Mouse (Mus musculus) MEL (cell line): ENCODE measurements at regions not wholly inside any gene's neighbourhood (a gene's known extent, or its start where the extent isn't known, plus 50 kb on each side); places are given as distances from the start of the nearest gene placed in this dataset.

Source experiments
- DNase-seq: peaks from one replicate; pipeline ENCODE4 v3.0.0; 2011; ENCODE audit warnings: low read depth, low spot score
- H3K27ac ChIP-seq: 2 replicates; pipeline ENCODE4 v1.5.1; 2012; ENCODE audit warnings: low read depth, mild to moderate bottlenecking, control low read depth, low read length, moderate library complexity; ENCODE audit not compliant: control insufficient read depth
- H3K27me3 ChIP-seq, 2 experiments: fragments of 150-350 bp in 1 of 2; sonication (generic) in 1 of 2; 2 replicates each; pipeline ENCODE4 v1.6.1; 2012; ENCODE audit warnings: low read length in 2 of 2, mild to moderate bottlenecking in 2 of 2, improper control_type of control experiment in 1 of 2, moderate library complexity in 1 of 2; ENCODE audit not compliant: insufficient read depth in 2 of 2, control insufficient read depth in 1 of 2
- H3K36me3 ChIP-seq, 2 experiments: 2 replicates each; pipeline ENCODE4 v1.6.1; 2012 to 2014; ENCODE audit warnings: low read length in 2 of 2, improper control_type of control experiment in 1 of 2, inconsistent platforms in 1 of 2, mild to moderate bottlenecking in 1 of 2; ENCODE audit not compliant: insufficient read depth in 2 of 2, control insufficient read depth in 1 of 2
- H3K4me1 ChIP-seq, 2 experiments: fragments of 150-350 bp in 1 of 2; sonication (generic) in 1 of 2; 2 replicates each; pipeline ENCODE4 v1.6.1; 2012; ENCODE audit warnings: low read length in 2 of 2, improper control_type of control experiment in 1 of 2, mild to moderate bottlenecking in 1 of 2; ENCODE audit not compliant: insufficient read depth in 2 of 2, control insufficient read depth in 1 of 2
- H3K4me3 ChIP-seq, 2 experiments: fragments of 150-350 bp in 1 of 2; sonication (generic) in 1 of 2; 2 replicates each; pipeline ENCODE4 v1.5.1; 2012; ENCODE audit warnings: low read depth in 2 of 2, low read length in 2 of 2, mild to moderate bottlenecking in 2 of 2, moderate library complexity in 2 of 2, control low read depth in 1 of 2, improper control_type of control experiment in 1 of 2; ENCODE audit not compliant: control insufficient read depth in 1 of 2, insufficient read depth in 1 of 2
- H3K79me2 ChIP-seq: 2 replicates; pipeline ENCODE4 v1.6.1; 2012; ENCODE audit warnings: mild to moderate bottlenecking, low read length, moderate library complexity; ENCODE audit not compliant: control insufficient read depth, poor library complexity, insufficient read depth
- H3K9ac ChIP-seq: 2 replicates; pipeline ENCODE4 v1.6.1; 2012; ENCODE audit warnings: low read depth, mild to moderate bottlenecking, control low read depth, low read length, moderate library complexity; ENCODE audit not compliant: control insufficient read depth, poor library complexity, severe bottlenecking
- H3K9me3 ChIP-seq: fragments of 150-350 bp; sonication (generic); replicated peaks from 2 replicates; pipeline ENCODE4 v1.6.1; 2012; ENCODE audit warnings: mild to moderate bottlenecking, low read length, improper control_type of control experiment, moderate library complexity; ENCODE audit not compliant: insufficient read depth
- BHLHE40 ChIP-seq: IDR thresholded peaks from 2 replicates; pipeline ENCODE4 v1.6.1; 2012; ENCODE audit warnings: low read depth, mild to moderate bottlenecking, inconsistent platforms, low read length, improper control_type of control experiment, borderline replicate concordance
- CTCF ChIP-seq, 3 experiments: IDR thresholded peaks in 2 of 3; conservative IDR thresholded peaks in 1 of 3; 2 replicates each; pipeline ENCODE4 v1.5.1; 2011 to 2012; ENCODE audit warnings: low read length in 3 of 3, low read depth in 2 of 3, mild to moderate bottlenecking in 2 of 3, improper control_type of control experiment in 1 of 3, inconsistent platforms in 1 of 3, mixed read lengths in 1 of 3, moderate library complexity in 1 of 3; ENCODE audit not compliant: control insufficient read depth in 1 of 3, insufficient read depth in 1 of 3, poor library complexity in 1 of 3, severe bottlenecking in 1 of 3
- E2F4 ChIP-seq: IDR thresholded peaks from 2 replicates; pipeline ENCODE4 v1.6.1; 2011; ENCODE audit warnings: low read depth, low read length, improper control_type of control experiment, borderline replicate concordance
- EP300 ChIP-seq, 2 experiments: IDR thresholded peaks; 2 replicates each; pipeline ENCODE4 v1.6.1; 2011; ENCODE audit warnings: improper control_type of control experiment in 2 of 2, low read length in 2 of 2, low read depth in 1 of 2, mild to moderate bottlenecking in 1 of 2
- ETS1 ChIP-seq: IDR thresholded peaks from 2 replicates; pipeline ENCODE4 v1.6.1; 2012; ENCODE audit warnings: low read depth, mild to moderate bottlenecking, inconsistent platforms, low read length, improper control_type of control experiment, moderate library complexity
- GABPA ChIP-seq: IDR thresholded peaks from 2 replicates; pipeline ENCODE4 v1.6.1; 2012; ENCODE audit warnings: low read depth, mild to moderate bottlenecking, inconsistent platforms, low read length, improper control_type of control experiment, moderate library complexity
- GATA1 ChIP-seq: IDR thresholded peaks from 2 replicates; pipeline ENCODE4 v1.6.1; 2011; ENCODE audit warnings: low read depth, low read length, improper control_type of control experiment
- JUND ChIP-seq: IDR thresholded peaks from 2 replicates; pipeline ENCODE4 v1.6.1; 2011; ENCODE audit warnings: low read depth, mild to moderate bottlenecking, improper control_type of control experiment, low read length
- MAZ ChIP-seq: IDR thresholded peaks from 2 replicates; pipeline ENCODE4 v1.6.1; 2012; ENCODE audit warnings: low read depth, mild to moderate bottlenecking, inconsistent platforms, low read length, improper control_type of control experiment
- MEF2A ChIP-seq: IDR thresholded peaks from 2 replicates; pipeline ENCODE4 v1.6.1; 2014; ENCODE audit warnings: low read depth, mild to moderate bottlenecking, inconsistent platforms, low read length, improper control_type of control experiment; ENCODE audit not compliant: poor library complexity, insufficient replicate concordance, severe bottlenecking; ENCODE audit errors: extremely low read depth
- MYB ChIP-seq: IDR thresholded peaks from 2 replicates; pipeline ENCODE4 v1.6.1; 2011; ENCODE audit warnings: mild to moderate bottlenecking, low read depth, low read length, improper control_type of control experiment
- MYC ChIP-seq: IDR thresholded peaks from 2 replicates; pipeline ENCODE4 v1.6.1; 2011; ENCODE audit warnings: low read depth, mild to moderate bottlenecking, low read length, improper control_type of control experiment, moderate library complexity
- NRF1 ChIP-seq: IDR thresholded peaks from 2 replicates; pipeline ENCODE4 v1.6.1; 2014; ENCODE audit warnings: low read depth, mild to moderate bottlenecking, inconsistent platforms, low read length, improper control_type of control experiment, moderate library complexity; ENCODE audit not compliant: poor library complexity, insufficient read depth, severe bottlenecking
- POLR2AphosphoS2 ChIP-seq: IDR thresholded peaks from 2 replicates; pipeline ENCODE4 v1.6.1; 2011; ENCODE audit warnings: low read length, improper control_type of control experiment
- POLR2AphosphoS5 ChIP-seq: IDR thresholded peaks from 2 replicates; pipeline ENCODE4 v1.6.1; 2012; ENCODE audit warnings: low read depth, borderline replicate concordance, mild to moderate bottlenecking, inconsistent platforms, low read length, moderate library complexity, mixed read lengths
- RAD21 ChIP-seq: IDR thresholded peaks from 2 replicates; pipeline ENCODE4 v1.6.1; 2011; ENCODE audit warnings: mild to moderate bottlenecking, low read depth, low read length, improper control_type of control experiment
- RCOR1 ChIP-seq: IDR thresholded peaks from 2 replicates; pipeline ENCODE4 v1.6.1; 2012; ENCODE audit warnings: low read depth, mild to moderate bottlenecking, inconsistent platforms, low read length, improper control_type of control experiment
- SMC3 ChIP-seq: IDR thresholded peaks from 2 replicates; pipeline ENCODE4 v1.6.1; 2011; ENCODE audit warnings: low read depth, low read length, improper control_type of control experiment
- TAL1 ChIP-seq: IDR thresholded peaks from 2 replicates; pipeline ENCODE4 v1.6.1; 2012; ENCODE audit warnings: mild to moderate bottlenecking, inconsistent platforms, low read length, moderate library complexity, mixed read lengths
- TCF12 ChIP-seq: IDR thresholded peaks from 2 replicates; pipeline ENCODE4 v1.6.1; 2014; ENCODE audit warnings: low read depth, mild to moderate bottlenecking, inconsistent platforms, low read length, improper control_type of control experiment, moderate library complexity
- USF1 ChIP-seq: IDR thresholded peaks from 2 replicates; pipeline ENCODE4 v1.6.1; 2014; ENCODE audit warnings: low read depth, mild to moderate bottlenecking, inconsistent platforms, low read length, improper control_type of control experiment, moderate library complexity
- USF2 ChIP-seq, 2 experiments: IDR thresholded peaks; 2 replicates each; pipeline ENCODE4 v1.6.1; 2011 to 2012; ENCODE audit warnings: improper control_type of control experiment in 2 of 2, low read length in 2 of 2, borderline replicate concordance in 1 of 2, inconsistent platforms in 1 of 2, low read depth in 1 of 2, mild to moderate bottlenecking in 1 of 2; ENCODE audit not compliant: insufficient read depth in 1 of 2
- ZC3H11A ChIP-seq: IDR thresholded peaks from 2 replicates; pipeline ENCODE4 v1.6.1; 2012; ENCODE audit warnings: low read depth, mild to moderate bottlenecking, inconsistent platforms, low read length, improper control_type of control experiment
- ZMIZ1 ChIP-seq: IDR thresholded peaks from 2 replicates; pipeline ENCODE4 v1.6.1; 2012; ENCODE audit warnings: low read depth, mild to moderate bottlenecking, inconsistent platforms, low read length, improper control_type of control experiment, moderate library complexity
- ZNF384 ChIP-seq: IDR thresholded peaks from 2 replicates; pipeline ENCODE4 v1.6.1; 2012; ENCODE audit warnings: low read depth, mild to moderate bottlenecking, inconsistent platforms, low read length, improper control_type of control experiment

DNA sequence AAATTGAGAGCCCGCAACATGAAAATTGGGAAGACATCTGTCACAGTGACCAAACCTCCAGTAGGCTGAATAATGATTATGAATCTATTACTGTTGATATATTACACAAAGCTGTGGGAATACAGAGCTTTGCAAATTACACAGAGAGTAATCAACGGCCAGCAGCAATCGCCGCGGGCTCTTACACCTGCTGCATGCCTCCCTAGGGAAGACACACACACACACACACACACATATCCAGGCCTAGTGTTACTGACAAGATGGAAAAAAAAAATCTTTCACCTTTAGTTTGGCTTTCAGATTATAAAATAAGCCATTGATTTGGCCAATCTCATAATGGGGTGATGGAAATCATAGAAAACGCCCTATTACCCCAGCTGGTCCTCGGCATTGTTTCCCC is 327.4 kb downstream of the Btg1 start:
- Histone ChIP-seq H3K27me3 (no peaks in the 10 kb centered on the region), H3K9ac (no peak overlapping the region)
- TF ChIP-seq TAL1 (no peak), USF2 (IDR thresholded peaks at IDR 0.05; ENCODE audit: borderline replicate concordance in 1 of 2, insufficient read depth in 1 of 2, low read depth in 1 of 2, low read length in 2 of 2) (no peak), ETS1 (no peak), ZC3H11A (no peak), MEF2A (no peak), BHLHE40 (no peak), MYC (no peak), EP300 (IDR thresholded peaks at IDR 0.05; ENCODE audit: low read depth in 1 of 2, low read length in 2 of 2) (no peak), E2F4 (no peak), GATA1 (no peak)

GRCm38 (mm10) chr10:96947971-96948370 is 331.2 kb downstream of the Btg1 start:
- Histone ChIP-seq H3K36me3 (no peaks in the 10 kb centered on the region), H3K79me2 (no peaks in the 10 kb centered on the region), H3K4me1 (no peaks in the 10 kb centered on the region), H3K27me3 (no peaks in the 10 kb centered on the region), H3K9me3 (no peaks in the 10 kb centered on the region), H3K4me3 (no peak overlapping the region), H3K27ac (no peak overlapping the region), H3K9ac (no peak overlapping the region)
- no peak for TF ChIP-seq EP300 (IDR thresholded peaks at IDR 0.05; ENCODE audit: low read depth in 1 of 2, low read length in 2 of 2)
- no peak for TF ChIP-seq ZC3H11A
- no peak for TF ChIP-seq USF1
- no peak for TF ChIP-seq SMC3
- TF ChIP-seq CTCF (IDR thresholded peaks at IDR 0.05 in 2 of 3, conservative IDR thresholded peaks at IDR 0.05 in 1 of 3; ENCODE audit: control insufficient read depth in 1 of 3, insufficient read depth in 1 of 3, low read depth in 2 of 3, low read length in 3 of 3, poor library complexity in 1 of 3, severe bottlenecking in 1 of 3), result no peak
- TF ChIP-seq GABPA, result no peak
- TF ChIP-seq POLR2AphosphoS2, result no peak
- TF ChIP-seq MEF2A, result no peak
- TF ChIP-seq POLR2AphosphoS5, result no peak
- no peak for TF ChIP-seq TCF12
- TF ChIP-seq RAD21, result no peak
- no peak for TF ChIP-seq ETS1
- TF ChIP-seq RCOR1, result no peak
- TF ChIP-seq ZNF384, result no peak
- no peak for TF ChIP-seq MYB
- TF ChIP-seq NRF1, result no peak
- no peak for TF ChIP-seq JUND
- TF ChIP-seq MAZ, result no peak
- no peak for TF ChIP-seq ZMIZ1
- TF ChIP-seq TAL1, result no peak
- no peak for DNase-seq

More for the DNA sequence above, 327.4 kb downstream of the Btg1 start:
- H3K9me3 ChIP-seq, result no peaks in the 10 kb centered on the region
- no peak overlapping the region for H3K27ac ChIP-seq
- DNase-seq, result no peak
- no peaks in the 10 kb centered on the region for H3K36me3 ChIP-seq
- H3K79me2 ChIP-seq, result no peaks in the 10 kb centered on the region
- no peak overlapping the region for H3K4me3 ChIP-seq
- H3K4me1 ChIP-seq, result no peaks in the 10 kb centered on the region
